Comparison of ENCODE assay signal across 9 mouse cellular contexts in genomic region chr3:78618900-78619299, GRCm38 (mm10).
A peak's percentile ranks its signal among the peaks of the same experiment; 100 is the strongest.
DNase-seq lines count a peak whose midpoint lies in the region; ATAC-seq lines count a peak whose summit lies in the region.
"Had no signal": no experiment of that assay in that cellular context is flagged by ENCODE, and none has a peak within 500 bp of the region (broad histone marks: within the 10 kb centered on the region; RNA-seq: fewer than 3 reads in every experiment).

No protein-coding gene starts in this region.

- H3K4me2 ChIP-seq in heart, embryonic 12.5 days, result no peak overlapping the region

- H3K36me3 ChIP-seq in heart, embryonic 12.5 days, result no peaks in the 10 kb centered on the region

- H3K4me3 ChIP-seq in heart, embryonic 12.5 days, result no peak overlapping the region

- no peaks in the 10 kb centered on the region for H3K27me3 ChIP-seq in heart, embryonic 12.5 days (replicated peaks)

- no peak overlapping the region for H3K27ac ChIP-seq in heart, embryonic 12.5 days (ENCODE audit: poor library complexity, severe bottlenecking)
- H3K27ac ChIP-seq: macrophage had no signal

- no peaks in the 10 kb centered on the region for H3K4me1 ChIP-seq in heart, embryonic 12.5 days (replicated peaks)

- peak; percentile 27 to 60 for DNase-seq in heart, adult 18-20 months
- peak; percentile 66 for DNase-seq in A20 (ENCODE audit: low read depth, low spot score)
- peak; percentile 7 for DNase-seq in cerebellum, adult 8-10 months
- peak; percentile 12 for DNase-seq in gastrocnemius, adult 18-20 months (ENCODE audit: low spot score)
- DNase-seq in layer of hippocampus, postnatal 10 days (ENCODE audit: low spot score in 2 of 2), result peak; percentile 43 to 58
- DNase-seq in right cerebral cortex, adult 2 months (ENCODE audit: low spot score in 2 of 2), result peak; percentile 29 to 57
- no peak for DNase-seq in neural tube, embryonic 10.5 days (ENCODE audit: extremely low spot score, low spot score)

- H3K9ac ChIP-seq in heart, embryonic 12.5 days, result no peak overlapping the region

- no peaks in the 10 kb centered on the region for H3K9me3 ChIP-seq in heart, embryonic 12.5 days (replicated peaks)

- ATAC-seq in heart, embryonic 12.5 days (ENCODE audit: insufficient number of reproducible peaks, low FRiP score), result no peak

- 38% methylated on average over 3 of the region's 3 CpGs for WGBS in heart, embryonic 12.5 days
